Mouse (Mus musculus) kidney, adult 2 months (tissue): ENCODE measurements around the gene Gcsh. TPM values are rescaled to one million over a fixed set of nuclear protein-coding genes. Genes with fewer than 3 reads are reported as not detected.

ENCODE experiments used
- DNase-seq: peaks from one replicate; pipeline ENCODE4 v3.0.0; 2021
- H3K27ac ChIP-seq: fragments of 200-500 bp; 2 replicates; pipeline ENCODE4 v1.5.1; 2012; ENCODE audit warnings: low read depth, low read length, control low read depth, inconsistent platforms; ENCODE audit not compliant: insufficient read depth
- H3K27me3 ChIP-seq: fragments of 200-500 bp; replicated peaks from 2 replicates; pipeline ENCODE4 v1.6.1; 2012; ENCODE audit warnings: mild to moderate bottlenecking, moderate library complexity, low read length, inconsistent platforms; ENCODE audit not compliant: control insufficient read depth, insufficient read depth
- H3K36me3 ChIP-seq: fragments of 200-500 bp; 2 replicates; pipeline ENCODE4 v1.6.1; 2012; ENCODE audit warnings: mild to moderate bottlenecking, moderate library complexity, low read length, inconsistent platforms; ENCODE audit not compliant: control insufficient read depth, insufficient read depth
- H3K4me1 ChIP-seq: fragments of 200-500 bp; 2 replicates; pipeline ENCODE4 v1.6.1; 2011; ENCODE audit warnings: low read length; ENCODE audit not compliant: control insufficient read depth, insufficient read depth
- H3K4me3 ChIP-seq: fragments of 200-500 bp; 2 replicates; pipeline ENCODE4 v1.5.1; 2011; ENCODE audit warnings: mild to moderate bottlenecking, low read depth, low read length, control low read depth; ENCODE audit not compliant: insufficient read depth
- CTCF ChIP-seq: fragments of 200-500 bp; conservative IDR thresholded peaks from 2 replicates; pipeline ENCODE4 v1.5.1; 2011; ENCODE audit warnings: low read depth, mild to moderate bottlenecking, control low read depth, low read length, moderate library complexity, mixed read lengths; ENCODE audit not compliant: insufficient read depth, insufficient read length
- POLR2A ChIP-seq: fragments of 200-500 bp; IDR thresholded peaks from one replicate; pipeline ENCODE4 v1.6.1; 2011; ENCODE audit warnings: low read depth, low read length, control low read depth
- WGBS: fragments of 180-500 bp; shearing (Covaris S2); methylation state at CpG from one replicate; pipeline ENCODE4 v1.1.7; 2018; 5-methylcytosine and 5-hydroxymethylcytosine counted together
- polyA plus RNA-seq: library from polyadenylated mRNA; depleted of rRNA; stranded (reverse); fragments of >200 nt; gene quantifications from 2 replicates; pipeline ENCODE4 v1.2.3, GENCODE M21; 2012

Gene Gcsh
- polyA plus RNA-seq, 1 experiment, result 113 TPM

DNA sequence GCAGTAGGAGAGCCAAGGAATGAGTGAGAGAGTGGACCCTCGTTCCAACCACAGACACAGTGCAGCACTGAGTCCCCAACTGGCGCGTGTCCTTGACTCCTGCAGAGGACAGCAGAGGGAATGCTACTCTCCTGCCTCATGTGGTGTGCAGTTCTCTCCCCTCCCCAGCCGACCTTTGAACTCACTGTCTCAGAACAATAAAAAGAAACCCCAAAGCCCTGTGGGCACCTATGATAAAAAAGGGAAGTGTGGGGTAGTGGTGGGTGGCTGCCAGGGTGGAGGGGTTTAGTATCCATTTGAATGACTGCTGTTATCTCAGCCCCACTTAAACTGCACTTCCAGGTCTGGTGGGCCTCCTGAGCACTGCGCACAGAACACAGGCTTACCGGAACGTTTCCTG, 45.7 kb downstream of the Gcsh start:
- H3K4me1 ChIP-seq, result peaks cover 15% of the 10 kb centered on the region
- DNase-seq, result no peak
- H3K36me3 ChIP-seq, result no peaks in the 10 kb centered on the region
- no peak for TF ChIP-seq POLR2A
- no peak for TF ChIP-seq CTCF
- 86% methylated on average over 7 of the region's 7 CpGs for WGBS
- no peaks in the 10 kb centered on the region for H3K27me3 ChIP-seq
- no peak overlapping the region for H3K27ac ChIP-seq
- H3K4me3 ChIP-seq, result no peak overlapping the region

DNA sequence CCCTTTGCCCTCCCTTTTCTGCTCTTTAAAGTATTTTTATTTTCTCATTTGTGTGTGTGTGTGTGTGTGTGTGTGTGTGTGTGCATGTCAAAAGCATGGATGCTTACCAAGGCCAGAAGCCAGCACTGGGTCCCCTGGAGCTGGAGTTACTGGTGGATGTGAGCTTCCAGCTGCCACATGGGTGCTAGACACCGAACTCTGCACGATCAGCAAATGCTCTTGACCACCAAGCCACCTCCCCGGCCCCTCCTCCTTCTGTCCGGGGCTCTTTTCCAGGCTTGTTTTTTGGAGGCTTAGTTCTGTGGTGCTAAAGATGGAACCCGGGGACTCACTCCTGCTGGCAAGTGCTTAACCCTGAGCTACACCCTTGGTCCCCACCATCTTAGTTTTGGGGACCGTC, 46.5 kb downstream of the Gcsh start:
- no peak for DNase-seq
- Histone ChIP-seq H3K4me1 (peaks cover 15% of the 10 kb centered on the region), H3K27me3 (no peaks in the 10 kb centered on the region), H3K4me3 (peak overlapping the region; percentile 9; the same call in 1 of the 2 replicates), H3K27ac (no peak overlapping the region), H3K36me3 (no peaks in the 10 kb centered on the region)
- WGBS, result 62% methylated on average over 6 of the region's 6 CpGs
- no peak for TF ChIP-seq CTCF
- no peak for TF ChIP-seq POLR2A

DNA sequence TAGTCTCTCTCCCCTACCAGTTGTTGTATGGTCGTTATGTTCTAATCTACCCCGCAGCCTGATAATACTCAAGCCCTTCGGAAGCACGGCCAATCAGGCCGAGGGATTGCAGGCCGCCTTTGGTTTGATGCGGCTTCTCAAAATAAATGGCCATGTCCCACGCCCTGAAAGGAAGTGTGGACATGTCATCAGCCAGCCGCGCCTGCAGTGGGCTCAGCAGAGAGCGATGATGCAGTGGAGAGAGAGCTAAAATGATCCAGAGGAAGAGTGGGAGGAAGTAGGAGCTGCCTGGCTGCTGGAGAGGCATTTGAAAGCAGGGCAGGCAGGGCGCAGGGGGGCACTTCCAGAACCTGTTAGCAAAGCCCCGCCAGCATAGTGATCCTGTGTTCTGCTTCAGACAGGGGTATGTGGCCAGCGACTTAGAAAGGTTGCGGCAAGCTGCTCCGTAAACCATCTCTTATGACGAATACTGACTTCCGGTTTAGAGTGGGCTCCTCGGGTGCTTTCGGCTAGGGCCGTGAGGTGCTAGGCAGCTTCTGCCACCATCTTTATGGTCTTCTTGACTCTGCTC, 47.0 kb downstream of the Gcsh start:
- peak; percentile 21 for DNase-seq
- Histone ChIP-seq H3K4me1 (peaks cover 14% of the 10 kb centered on the region), H3K4me3 (peak overlapping the region; percentile 9), H3K36me3 (no peaks in the 10 kb centered on the region), H3K27ac (no peak overlapping the region), H3K27me3 (no peaks in the 10 kb centered on the region)
- no peak for TF ChIP-seq CTCF
- TF ChIP-seq POLR2A, result no peak
- WGBS, result 68% methylated on average over 21 of the region's 21 CpGs

DNA sequence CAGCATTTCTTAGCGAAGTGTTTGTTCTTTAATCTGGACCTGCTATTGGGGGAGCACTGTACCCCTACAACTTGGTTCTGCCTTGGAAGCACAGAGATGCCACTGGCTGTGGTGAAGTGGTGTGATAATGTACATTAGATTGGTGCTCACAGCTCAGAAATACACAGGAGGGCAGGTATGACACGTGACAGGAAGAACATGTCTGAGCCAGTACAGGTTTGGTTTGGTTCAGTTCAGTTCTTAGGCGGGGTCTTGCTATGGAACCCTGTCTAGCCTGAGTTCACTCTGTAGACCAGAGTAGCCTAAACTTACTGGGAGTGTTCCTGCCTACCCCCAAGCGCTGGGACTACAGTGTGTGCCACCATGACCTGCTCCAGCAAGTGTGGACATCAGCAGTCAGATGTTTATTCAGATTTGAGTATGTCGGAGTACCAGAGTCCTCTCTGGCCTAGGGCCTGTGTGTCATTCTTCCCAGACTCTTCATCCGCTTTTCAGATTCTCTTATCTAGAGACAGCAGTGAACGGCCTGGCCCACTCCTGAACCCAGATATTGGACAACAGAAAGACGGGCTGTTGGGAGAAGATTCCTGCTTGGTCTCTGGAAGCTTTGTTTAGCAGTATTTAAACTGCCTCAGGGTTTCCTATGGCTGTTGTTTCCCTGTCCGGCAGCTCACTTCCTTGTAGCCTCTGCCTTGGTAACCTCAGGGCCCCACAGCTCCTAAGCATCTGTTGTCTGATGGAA, 48.0 kb downstream of the Gcsh start:
- no peak for DNase-seq
- Histone ChIP-seq H3K4me3 (no peak overlapping the region), H3K27me3 (no peaks in the 10 kb centered on the region), H3K4me1 (peaks cover 11% of the 10 kb centered on the region), H3K27ac (no peak overlapping the region), H3K36me3 (no peaks in the 10 kb centered on the region)
- WGBS, result 88% methylated on average over 9 of the region's 9 CpGs
- TF ChIP-seq CTCF (no peak), POLR2A (no peak)

DNA sequence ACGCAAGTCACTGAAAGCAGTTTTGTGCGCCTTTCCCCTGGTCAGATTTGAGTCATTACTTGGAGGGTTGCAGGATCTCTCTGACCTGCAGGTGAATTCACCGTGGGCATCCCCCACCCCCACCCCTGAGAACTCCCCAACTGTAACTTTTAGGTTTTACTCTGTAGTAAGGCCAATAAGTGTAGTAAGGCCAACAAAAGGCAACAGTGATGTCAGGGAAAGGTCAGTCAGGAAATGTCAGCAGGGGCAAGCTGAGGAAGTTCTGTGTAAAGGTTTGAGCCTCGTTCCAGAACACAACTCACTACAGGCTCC, 49.0 kb downstream of the Gcsh start:
- H3K4me3 ChIP-seq, result peak overlapping the region; percentile 97; the same call in 1 of the 2 replicates
- DNase-seq, result no peak
- no peaks in the 10 kb centered on the region for H3K27me3 ChIP-seq
- TF ChIP-seq POLR2A (no peak), CTCF (no peak)
- no peak overlapping the region for H3K27ac ChIP-seq
- H3K4me1 ChIP-seq, result peaks cover 11% of the 10 kb centered on the region
- no peaks in the 10 kb centered on the region for H3K36me3 ChIP-seq
- 7% methylated on average over 4 of the region's 4 CpGs for WGBS

DNA sequence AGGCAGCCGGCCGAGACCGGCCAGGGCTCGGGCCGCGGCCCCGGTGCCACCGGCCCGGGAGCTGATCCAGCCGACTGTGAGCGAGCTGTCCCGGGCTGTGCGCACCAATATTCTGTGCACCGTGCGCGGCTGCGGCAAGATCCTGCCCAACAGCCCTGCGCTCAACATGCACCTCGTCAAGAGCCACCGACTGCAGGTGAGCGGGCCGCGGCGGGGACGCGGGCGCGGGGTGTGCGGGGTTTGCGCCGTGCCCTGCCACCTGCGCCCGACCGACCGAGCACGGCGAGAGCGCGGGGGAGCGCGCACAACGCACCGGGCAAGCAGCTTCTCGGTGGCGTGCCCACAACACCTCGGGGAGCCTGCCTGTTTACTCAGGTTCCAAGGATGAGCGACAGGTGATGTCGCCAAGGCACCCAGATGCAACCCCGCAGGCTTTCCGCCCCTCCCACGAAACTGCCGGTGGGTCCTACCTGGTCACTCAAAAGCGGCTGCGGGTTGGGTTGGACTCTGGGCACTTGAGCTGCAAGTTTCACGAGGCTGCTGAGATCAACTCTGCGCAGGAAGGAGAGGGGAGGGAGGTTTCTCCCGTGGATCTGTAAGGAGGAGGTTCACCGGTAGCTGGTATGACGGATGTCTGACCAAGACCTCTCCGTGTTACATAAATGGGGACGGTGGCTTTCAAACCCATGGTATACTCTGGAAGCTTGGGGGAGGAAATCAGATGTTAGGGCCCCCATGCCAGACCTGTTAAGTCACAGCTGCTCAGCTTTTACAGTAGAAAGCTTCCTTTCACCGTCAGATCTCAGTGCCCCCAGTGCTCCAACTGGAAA, 49.6 kb downstream of the Gcsh start:
- WGBS, result under 1% methylated on average over 62 of the region's 62 CpGs
- H3K4me3 ChIP-seq, result peak overlapping the region; percentile 97
- H3K27me3 ChIP-seq, result no peaks in the 10 kb centered on the region
- peaks cover 11% of the 10 kb centered on the region for H3K4me1 ChIP-seq
- no peak for TF ChIP-seq CTCF
- TF ChIP-seq POLR2A, result no peak
- peak overlapping the region; percentile 37 for H3K27ac ChIP-seq
- DNase-seq, result peak; percentile 52
- H3K36me3 ChIP-seq, result no peaks in the 10 kb centered on the region

DNA sequence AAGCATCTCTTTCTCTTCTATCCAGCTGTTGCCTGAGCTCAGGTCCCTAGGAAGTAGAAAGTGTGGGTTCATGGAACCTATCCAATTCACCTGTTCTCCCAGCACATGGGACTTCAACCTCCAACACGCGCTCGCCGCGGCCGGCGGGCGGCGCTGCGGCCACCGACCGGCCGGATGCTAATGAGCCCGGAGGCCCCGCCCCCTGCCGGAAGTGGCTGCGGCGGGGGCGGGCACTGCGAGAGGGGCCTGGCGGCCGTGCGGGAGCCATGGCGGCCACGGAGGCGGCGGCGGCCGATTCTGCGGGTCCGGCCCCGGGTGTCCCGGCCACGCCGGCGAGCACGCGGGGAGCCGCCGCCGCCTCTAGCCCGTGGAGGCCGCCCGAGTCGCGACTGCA, 50.2 kb downstream of the Gcsh start, which contains the start of gene Atmin:
Atmin (plus strand) TSS at position 233 of the 394 bp plus-strand sequence.
- Histone ChIP-seq H3K4me3 (peak within 1 kb of the TSS; percentile 97), H3K36me3 (no peaks in the 10 kb centered on the region), H3K4me1 (peaks cover 11% of the 10 kb centered on the region), H3K27me3 (no peaks in the 10 kb centered on the region), H3K27ac (peak within 1 kb of the TSS; percentile 37)
- peak; percentile 94 for DNase-seq
- TF ChIP-seq CTCF (peak; percentile 60), POLR2A (no peak)
- WGBS, result 1% methylated on average over 46 of the region's 46 CpGs
